ENCODE assay signal across 12 mouse cellular contexts in the genomic region with DNA sequence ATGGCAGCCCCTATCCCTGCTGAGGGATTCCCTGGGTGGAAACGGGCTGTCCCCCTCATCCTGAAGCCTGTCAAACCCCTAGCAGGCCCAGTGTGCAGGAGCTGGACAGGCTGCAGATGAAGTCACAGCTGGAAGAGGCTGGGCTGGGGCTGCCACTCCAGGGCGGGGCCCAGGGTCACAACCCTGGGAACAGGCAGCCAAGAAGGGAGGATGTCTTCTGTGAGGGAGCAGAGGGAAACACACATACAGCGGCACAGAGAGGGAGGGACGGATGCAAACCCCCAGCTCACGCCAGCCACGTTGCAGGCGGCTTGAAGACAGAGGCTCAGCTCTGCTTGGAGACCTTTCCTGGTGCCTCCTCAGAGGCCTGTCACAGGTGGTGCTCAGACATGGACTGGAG. TPM values are rescaled to one million over a fixed set of nuclear protein-coding genes. Genes with fewer than 3 reads are reported as not detected.
DNase-seq lines count a peak whose midpoint lies in the region; ATAC-seq and TF ChIP-seq lines count a peak whose summit lies in the region.
"Had no signal": no experiment of that assay in that cellular context is flagged by ENCODE, and none has a peak within 500 bp of the region (broad histone marks: within the 10 kb centered on the region; RNA-seq: fewer than 3 reads in every experiment).

No protein-coding gene starts in this region.

- TF ChIP-seq CTCF in stomach, postnatal 0 days (IDR thresholded peaks at IDR 0.05; ENCODE audit: low read depth): no peak

- H3K9me3 ChIP-seq in embryonic facial prominence, embryonic 13.5 days: no peaks in the 10 kb centered on the region
- H3K9me3 ChIP-seq in intestine, embryonic 15.5 days: no peaks in the 10 kb centered on the region
- no peaks in the 10 kb centered on the region for H3K9me3 ChIP-seq in stomach, postnatal 0 days (ENCODE audit: control insufficient read depth, low read length)
- H3K9me3 ChIP-seq: heart, embryonic 15.5 days; midbrain, embryonic 10.5 days had no signal

- H3K4me1 ChIP-seq in embryonic facial prominence, embryonic 13.5 days: peaks cover 45% of the 10 kb centered on the region
- H3K4me1 ChIP-seq in intestine, embryonic 15.5 days (replicated peaks): peaks cover 62% of the 10 kb centered on the region
- peaks cover 21% of the 10 kb centered on the region for H3K4me1 ChIP-seq in stomach, postnatal 0 days (replicated peaks; ENCODE audit: control insufficient read depth, insufficient read depth)

- ATAC-seq in embryonic facial prominence, embryonic 13.5 days (ENCODE audit: insufficient number of reproducible peaks, insufficient read depth, low FRiP score, low TSS enrichment, low read depth): no peak
- ATAC-seq in intestine, embryonic 15.5 days: peak; percentile 11; the same call in 1 of the 2 replicates
- peak; percentile 30 for ATAC-seq in stomach, postnatal 0 days (ENCODE audit: low FRiP score, low TSS enrichment)
- no peak for ATAC-seq in cerebellum, adult (ENCODE audit: insufficient number of reproducible peaks, low FRiP score, low TSS enrichment)

- H3K4me3 ChIP-seq in embryonic facial prominence, embryonic 13.5 days: no peak overlapping the region
- H3K4me3 ChIP-seq in intestine, embryonic 15.5 days (replicated peaks): no peak overlapping the region
- H3K4me3 ChIP-seq in stomach, postnatal 0 days (ENCODE audit: low read depth, low read length): no peak overlapping the region
- H3K4me3 ChIP-seq: heart, embryonic 15.5 days; midbrain, embryonic 10.5 days had no signal

- no peak overlapping the region for H3K4me2 ChIP-seq in embryonic facial prominence, embryonic 13.5 days
- H3K4me2 ChIP-seq in intestine, embryonic 15.5 days (replicated peaks): no peak overlapping the region
- no peak overlapping the region for H3K4me2 ChIP-seq in stomach, postnatal 0 days (replicated peaks; ENCODE audit: low read depth)
- H3K4me2 ChIP-seq: heart, embryonic 15.5 days had no signal

- intact Hi-C loops in left cerebral cortex, postnatal 4 days (cut with DNase I): loop anchor here (10.0 kb wide), 1 partner anchor 601 kb away; no protein-coding TSS in a partner anchor

- peaks cover 57% of the 10 kb centered on the region for H3K27me3 ChIP-seq in embryonic facial prominence, embryonic 13.5 days
- peaks cover 29% of the 10 kb centered on the region for H3K27me3 ChIP-seq in intestine, embryonic 15.5 days (replicated peaks)
- no peaks in the 10 kb centered on the region; the same call in 1 of the 2 replicates for H3K27me3 ChIP-seq in stomach, postnatal 0 days (ENCODE audit: control insufficient read depth, insufficient read depth, low read length)

- no peaks in the 10 kb centered on the region for H3K36me3 ChIP-seq in embryonic facial prominence, embryonic 13.5 days
- H3K36me3 ChIP-seq in intestine, embryonic 15.5 days: no peaks in the 10 kb centered on the region
- no peaks in the 10 kb centered on the region for H3K36me3 ChIP-seq in stomach, postnatal 0 days (ENCODE audit: control insufficient read depth, insufficient read depth, low read length)
- H3K36me3 ChIP-seq: heart, embryonic 15.5 days; midbrain, embryonic 10.5 days had no signal

- no peak for TF ChIP-seq EP300 in stomach, postnatal 0 days (optimal IDR thresholded peaks at IDR 0.05)

- 0 out of 2 replicates have a peak overlapping the region, but pooled peaks have one; percentile 16 for H3K9ac ChIP-seq in embryonic facial prominence, embryonic 13.5 days
- H3K9ac ChIP-seq in intestine, embryonic 15.5 days: no peak overlapping the region
- H3K9ac ChIP-seq in stomach, postnatal 0 days (ENCODE audit: low read length): no peak overlapping the region
- H3K9ac ChIP-seq: heart, embryonic 15.5 days had no signal

- no peak overlapping the region for H3K27ac ChIP-seq in embryonic facial prominence, embryonic 13.5 days
- H3K27ac ChIP-seq in intestine, embryonic 15.5 days: peak overlapping the region; percentile 24
- peak overlapping the region; percentile 56 for H3K27ac ChIP-seq in stomach, postnatal 0 days (replicated peaks)
- H3K27ac ChIP-seq: heart, embryonic 15.5 days; midbrain, embryonic 10.5 days had no signal

- 56% methylated on average over 7 of the region's 7 CpGs for WGBS in embryonic facial prominence, embryonic 13.5 days
- 44% methylated on average over 7 of the region's 7 CpGs for WGBS in intestine, embryonic 15.5 days
- 39% methylated on average over 7 of the region's 7 CpGs for WGBS in stomach, postnatal 0 days

- DNase-seq in kidney, postnatal 4 days: peak; percentile 56 to 73
- DNase-seq in kidney, adult 9 months: no peak
- peak; percentile 61 for DNase-seq in stomach, postnatal 0 days (ENCODE audit: low spot score)
- DNase-seq in cerebellum, adult 9-10 months: no peak
- DNase-seq in left cerebral cortex, postnatal 4 days: no peak
- DNase-seq: cerebellum, postnatal 25 days had no signal

RNA-seq across cellular contexts. Expression of gene Lif, which starts 6.7 kb away (rescaled TPM):
- 0.15 and 0.18 TPM in 2 replicates for polyA plus RNA-seq in embryonic facial prominence, embryonic 13.5 days (2015; fragmentation: Nextera tagmentation; extraction: Ambion mirVana)
- polyA plus RNA-seq in intestine, embryonic 15.5 days (2015; fragmentation: Nextera tagmentation; extraction: Ambion mirVana): 0.62 and 0.92 TPM in 2 replicates
- polyA plus RNA-seq in stomach, postnatal 0 days (2015; fragmentation: Nextera tagmentation; extraction: Ambion mirVana): 0.61 and 1.1 TPM in 2 replicates
- under 1 TPM; 0.08 TPM for total RNA-seq in left cerebral cortex, postnatal 4 days (2021)
- polyA plus RNA-seq: forebrain, embryonic 11.5 days had no signal

RNA-seq across cellular contexts. Expression of gene Osm, which starts 27.8 kb away (rescaled TPM):
- not detected in 2 replicates for polyA plus RNA-seq in embryonic facial prominence, embryonic 13.5 days (2015; fragmentation: Nextera tagmentation; extraction: Ambion mirVana)
- polyA plus RNA-seq in intestine, embryonic 15.5 days (2015; fragmentation: Nextera tagmentation; extraction: Ambion mirVana): 0.20 and 0.26 TPM in 2 replicates
- polyA plus RNA-seq in stomach, postnatal 0 days (2015; fragmentation: Nextera tagmentation; extraction: Ambion mirVana): 0.05 and 0.11 TPM in 2 replicates
- under 1 TPM in 1 of 2 experiments, not detected in 1; 0.30 TPM for total RNA-seq in left cerebral cortex, postnatal 4 days (2021)
- polyA plus RNA-seq: forebrain, embryonic 11.5 days had no signal

RNA-seq across cellular contexts. Expression of gene Castor1, which starts 46.0 kb away (rescaled TPM):
- 6.6 and 7.1 TPM in 2 replicates for polyA plus RNA-seq in embryonic facial prominence, embryonic 13.5 days (2015; fragmentation: Nextera tagmentation; extraction: Ambion mirVana)
- polyA plus RNA-seq in intestine, embryonic 15.5 days (2015; fragmentation: Nextera tagmentation; extraction: Ambion mirVana): 3.1 and 4.5 TPM in 2 replicates
- 9.6 and 9.7 TPM in 2 replicates for polyA plus RNA-seq in stomach, postnatal 0 days (2015; fragmentation: Nextera tagmentation; extraction: Ambion mirVana)
- 1 to 10 TPM; 1.8 to 1.9 TPM for total RNA-seq in left cerebral cortex, postnatal 4 days (2021)

Comparison
In these comparisons a context has a peak if more than half of its experiments do, and no peak if none do; other contexts are left out.
1. DNase-seq: peak in kidney, postnatal 4 days (2 of 2) and stomach, postnatal 0 days (single experiment); none in kidney, adult 9 months (single experiment), cerebellum, adult 9-10 months (single experiment) and left cerebral cortex, postnatal 4 days (single experiment).
2. ATAC-seq: peak in intestine, embryonic 15.5 days (single experiment) and stomach, postnatal 0 days (single experiment); none in embryonic facial prominence, embryonic 13.5 days (single experiment) and cerebellum, adult (single experiment).